Mouse (Mus musculus) midbrain, embryonic 15.5 days (tissue): Measurements from ENCODE around the gene Cplx3. TPM values are rescaled to one million over a fixed set of nuclear protein-coding genes. Genes with fewer than 3 reads are reported as not detected.

ENCODE experiments used
- polyA plus RNA-seq: library from polyadenylated mRNA; unstranded; fragments of >200 nt; fragmentation: Nextera tagmentation; extraction: Ambion mirVana; gene quantifications from 2 replicates; pipeline ENCODE4 v1.2.1, GENCODE M21; 2015

Gene Cplx3
- polyA plus RNA-seq, 1 experiment from 2014 or later: 0.63 TPM

Other genes with a start within 250 kb of the Cplx3 start
- 24.7 and 28.0 TPM in 2 replicates for gene Ppcdc, start 166.2 kb downstream of the Cplx3 start, polyA plus RNA-seq
- 153 and 155 TPM in 2 replicates for gene Scamp5, start 138.2 kb downstream of the Cplx3 start, polyA plus RNA-seq
- 29.4 TPM in 2 replicates for gene Rpp25, start 102.3 kb downstream of the Cplx3 start, polyA plus RNA-seq
- 715 and 767 TPM in 2 replicates for gene Cox5a, start 85.0 kb downstream of the Cplx3 start, polyA plus RNA-seq
- 27.7 and 28.2 TPM in 2 replicates for gene Fam219b, start 68.8 kb downstream of the Cplx3 start, polyA plus RNA-seq
- 81.2 and 82.9 TPM in 2 replicates for gene Mpi, start 53.5 kb downstream of the Cplx3 start, polyA plus RNA-seq
- gene Scamp2, start 45.3 kb downstream of the Cplx3 start, polyA plus RNA-seq: 49.6 and 50.6 TPM in 2 replicates
- gene Ulk3, start 16.8 kb downstream of the Cplx3 start, polyA plus RNA-seq: 35.4 and 39.0 TPM in 2 replicates
- gene Lman1l, start 14.5 kb upstream of the Cplx3 start, polyA plus RNA-seq: not detected in 2 replicates
- gene Csk, start 47.4 kb upstream of the Cplx3 start, polyA plus RNA-seq: 36.8 and 39.9 TPM in 2 replicates
- gene Cyp1a2, start 77.4 kb upstream of the Cplx3 start, polyA plus RNA-seq: not detected in 2 replicates
- 0.17 TPM in 1 of 2 replicates, not detected in the other for gene Cyp1a1, start 81.6 kb upstream of the Cplx3 start, polyA plus RNA-seq
- gene Edc3, start 102.3 kb upstream of the Cplx3 start, polyA plus RNA-seq: 35.7 and 36.8 TPM in 2 replicates
- 75.4 and 86.2 TPM in 2 replicates for gene Clk3, start 159.6 kb upstream of the Cplx3 start, polyA plus RNA-seq
- 9.2 and 10.5 TPM in 2 replicates for gene Arid3b, start 230.5 kb upstream of the Cplx3 start, polyA plus RNA-seq